Mouse (Mus musculus): ENCODE measurements around the gene Daw1.

DNA sequence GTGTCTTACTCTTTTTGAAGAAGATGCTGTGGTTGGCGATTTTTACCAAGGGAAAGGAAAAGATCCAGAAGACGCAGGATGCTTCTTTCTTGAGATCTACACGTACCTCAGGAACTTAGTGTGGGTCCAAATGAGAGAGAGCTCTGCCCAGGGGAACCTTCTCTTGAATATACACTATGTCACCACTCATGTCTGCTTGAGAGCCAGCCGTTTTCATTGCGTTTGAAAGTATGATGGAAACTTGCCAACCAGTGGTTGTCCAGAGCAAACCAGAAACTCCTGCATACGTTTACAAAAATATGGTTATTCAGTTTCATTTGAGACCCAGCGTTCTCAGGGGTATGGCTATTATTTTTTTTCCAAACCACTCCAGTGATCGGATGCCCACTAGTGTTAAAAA lies 18.0 kb upstream of the Daw1 start:
- TF ChIP-seq POLR2A (IDR thresholded peaks at IDR 0.05; ENCODE audit: extremely low read depth, insufficient read depth, low read length) (no peak), CTCF (IDR thresholded peaks at IDR 0.05; ENCODE audit: low read depth, low read length) (no peak)

Data from liver, adult 2 months (tissue).